Mouse (Mus musculus) liver, postnatal 0 days (tissue): ENCODE measurements at regions not wholly inside any gene's neighbourhood (a gene's known extent, or its start where the extent isn't known, plus 50 kb on each side); places are given as distances from the start of the nearest gene placed in this dataset.

ENCODE experiments used
- CTCF ChIP-seq: sonication (generic); IDR thresholded peaks from 2 replicates; pipeline ENCODE4 v1.5.1; 2016; ENCODE audit warnings: antibody characterized with exemption, low read depth
- EP300 ChIP-seq: IDR thresholded peaks from 2 replicates; pipeline ENCODE4 v1.6.1; 2016; ENCODE audit warnings: antibody characterized with exemption, low read depth, mild to moderate bottlenecking

DNA sequence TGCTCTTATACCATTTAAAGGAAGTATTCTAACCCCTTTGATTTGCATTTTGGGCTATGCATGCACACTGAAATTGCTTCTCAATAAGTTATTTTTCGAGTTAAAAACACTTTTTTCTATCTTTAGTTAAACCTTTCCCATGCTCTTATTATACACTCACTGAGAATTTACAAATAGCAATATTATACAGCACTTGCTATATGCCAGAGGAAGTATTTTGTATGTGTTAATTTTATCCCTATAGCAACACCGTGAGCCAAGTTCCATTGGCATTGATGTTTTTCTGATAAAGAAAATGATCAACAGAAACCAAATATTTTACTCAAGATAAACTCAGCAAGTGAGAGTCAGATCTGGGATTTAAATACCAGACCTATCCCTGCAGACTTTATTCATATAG lies 133.0 kb downstream of the Ahr start:
- TF ChIP-seq CTCF (no peak), EP300 (no peak)
